13 mouse cellular contexts compared by ENCODE assay signal in genomic region chr4:44031521-44031920, GRCm38 (mm10). TPM values are rescaled to one million over a fixed set of nuclear protein-coding genes. Genes with fewer than 3 reads are reported as not detected.
DNase-seq lines count a peak whose midpoint lies in the region; ATAC-seq lines count a peak whose summit lies in the region.
"Had no signal": no experiment of that assay in that cellular context is flagged by ENCODE, and none has a peak within 500 bp of the region (broad histone marks: within the 10 kb centered on the region; RNA-seq: fewer than 3 reads in every experiment).

No protein-coding gene starts in this region.

- intact Hi-C loops in heart, postnatal 25 days (cut with DNase I): no loop called here

- DNase-seq in heart, adult 18-20 months: peak; percentile 63 to 76
- no peak for DNase-seq in heart, postnatal 25 days (ENCODE audit: low spot score)
- DNase-seq in ovary, postnatal 14 days (ENCODE audit: low spot score): peak; percentile 12
- DNase-seq in ovary, postnatal 36 days (ENCODE audit: low spot score): no peak
- peak; percentile 47 to 55 for DNase-seq in cerebellum, postnatal 10 days
- peak; percentile 62 to 66 for DNase-seq in kidney, postnatal 36 days
- no peak for DNase-seq in embryo, embryonic 11 days
- DNase-seq: lung, postnatal 10 days had no signal

- no peak overlapping the region for H3K4me3 ChIP-seq in forebrain, embryonic 13.5 days
- H3K4me3 ChIP-seq: limb, embryonic 10.5 days; myocyte had no signal

- no peak overlapping the region for H3K27ac ChIP-seq in forebrain, embryonic 13.5 days
- H3K27ac ChIP-seq: limb, embryonic 10.5 days had no signal

- H3K4me1 ChIP-seq in forebrain, embryonic 13.5 days: peaks cover 8% of the 10 kb centered on the region; the same call in 1 of the 2 replicates
- H3K4me1 ChIP-seq: limb, embryonic 10.5 days had no signal

- H3K36me3 ChIP-seq in forebrain, embryonic 13.5 days (ENCODE audit: poor library complexity, severe bottlenecking): peaks cover 75% of the 10 kb centered on the region

- WGBS in forebrain, embryonic 13.5 days: 78% methylated on average over 5 of the region's 5 CpGs

- H3K27me3 ChIP-seq in forebrain, embryonic 13.5 days: peaks cover 12% of the 10 kb centered on the region; the same call in 1 of the 2 replicates

- H3K9ac ChIP-seq in forebrain, embryonic 13.5 days: no peak overlapping the region

- H3K4me2 ChIP-seq in forebrain, embryonic 13.5 days: no peak overlapping the region

- no peak for ATAC-seq in forebrain, embryonic 13.5 days
- ATAC-seq: inflammation-experienced regulatory T-cells, adult 6 months had no signal

- no peaks in the 10 kb centered on the region for H3K9me3 ChIP-seq in forebrain, embryonic 13.5 days (replicated peaks)
- H3K9me3 ChIP-seq: limb, embryonic 10.5 days had no signal

RNA-seq across cellular contexts. Expression of gene Clta, which starts 27.3 kb away (rescaled TPM):
- total RNA-seq in heart, adult 18-20 months (2021): 10 to 100 TPM; 79.0 to 83.2 TPM
- total RNA-seq in heart, postnatal 25 days (2021): 10 to 100 TPM; 77.8 to 84.2 TPM
- polyA plus RNA-seq in forebrain, embryonic 13.5 days (2015; fragmentation: Nextera tagmentation; extraction: Ambion mirVana): 249 and 262 TPM in 2 replicates

RNA-seq across cellular contexts. Expression of gene Ccin, which starts 48.2 kb away (rescaled TPM):
- total RNA-seq in heart, adult 18-20 months (2021): not detected
- total RNA-seq in heart, postnatal 25 days (2021): not detected
- polyA plus RNA-seq in forebrain, embryonic 13.5 days (2015; fragmentation: Nextera tagmentation; extraction: Ambion mirVana): not detected in 2 replicates
- polyA plus RNA-seq: embryonic facial prominence, embryonic 11.5 days; inflammation-experienced regulatory T-cells, adult 6 months; limb, embryonic 10.5 days had no signal

RNA-seq across cellular contexts. Expression of gene Gne, which starts 52.5 kb away (rescaled TPM):
- 10 to 100 TPM; 29.2 to 32.6 TPM for total RNA-seq in heart, adult 18-20 months (2021)
- total RNA-seq in heart, postnatal 25 days (2021): 10 to 100 TPM; 25.7 to 28.7 TPM
- 18.0 and 19.3 TPM in 2 replicates for polyA plus RNA-seq in forebrain, embryonic 13.5 days (2015; fragmentation: Nextera tagmentation; extraction: Ambion mirVana)

Comparison
In these comparisons a context has a peak if more than half of its experiments do, and no peak if none do; other contexts are left out.
1. DNase-seq: peak in heart, adult 18-20 months (2 of 2), ovary, postnatal 14 days (single experiment), cerebellum, postnatal 10 days (2 of 2) and kidney, postnatal 36 days (2 of 2); none in heart, postnatal 25 days (single experiment), ovary, postnatal 36 days (single experiment) and embryo, embryonic 11 days (single experiment).